Mouse (Mus musculus): ENCODE measurements around the gene Hoxb3. TPM values are rescaled to one million over a fixed set of nuclear protein-coding genes. Genes with fewer than 3 reads are reported as not detected.

Gene Hoxb3
- total RNA-seq, 1 experiment from 2014 or later, result 40.1 TPM

DNA sequence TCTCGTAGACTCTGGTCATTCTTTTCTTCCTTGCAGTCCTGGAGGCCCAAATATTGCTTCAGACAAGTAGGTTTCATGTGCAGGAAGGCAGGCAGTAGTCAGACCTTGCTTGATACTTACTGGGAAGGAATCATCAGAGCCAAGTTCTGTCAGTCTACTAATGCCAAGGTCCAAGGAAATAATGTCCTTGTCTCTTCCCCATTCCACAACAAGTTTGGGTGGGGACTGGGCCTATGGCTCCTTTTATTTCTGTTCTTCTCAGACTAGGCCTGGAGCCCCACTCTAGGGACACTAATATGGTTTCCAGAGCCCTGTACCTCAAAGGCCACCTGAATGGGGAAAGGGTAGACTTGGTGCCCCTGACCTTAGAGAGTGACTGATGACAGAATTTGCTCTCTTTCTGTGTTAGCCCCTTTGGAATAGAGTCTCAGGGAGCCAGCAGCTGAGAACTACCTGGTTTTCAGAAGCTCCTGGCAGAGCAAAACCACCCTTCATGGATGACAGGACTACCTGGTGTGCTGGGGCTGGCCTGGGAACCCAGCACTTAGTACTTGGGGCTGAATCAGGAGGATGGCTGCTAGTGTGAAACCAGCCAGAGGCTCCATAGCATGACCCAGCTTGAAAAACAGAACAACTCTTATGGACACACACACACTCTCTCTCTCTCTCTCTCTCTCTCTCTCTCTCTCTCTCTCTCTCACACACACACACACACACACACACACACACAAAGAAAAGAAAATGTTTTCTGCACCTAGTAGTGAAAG lies 34.5 kb upstream of the Hoxb3 start:
- no peak for DNase-seq

- DNase-seq, result no peak
Measured at GRCm38 (mm10) chr11:96289293-96289692, 33.8 kb upstream of the Hoxb3 start.

DNA sequence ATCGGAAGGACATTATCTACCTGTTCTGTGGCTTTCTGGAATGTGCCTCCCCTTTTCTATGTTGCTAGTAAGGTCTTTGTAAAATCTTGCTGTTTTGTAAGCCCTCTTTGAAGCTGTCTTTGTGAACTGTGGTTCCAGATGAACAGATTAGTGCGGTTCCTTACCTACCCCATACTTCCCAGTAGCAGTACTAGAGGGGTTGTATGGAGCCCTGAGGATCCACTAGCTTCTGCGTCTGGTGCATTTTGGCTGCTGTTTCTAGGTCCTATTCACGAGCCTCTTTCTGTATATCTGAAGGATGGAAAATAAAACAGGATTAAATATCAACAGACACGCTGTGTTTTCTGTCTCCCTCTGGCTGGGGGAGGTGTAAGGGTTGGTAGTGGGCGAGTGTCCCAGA lies 33.3 kb upstream of the Hoxb3 start:
- DNase-seq, result no peak

DNA sequence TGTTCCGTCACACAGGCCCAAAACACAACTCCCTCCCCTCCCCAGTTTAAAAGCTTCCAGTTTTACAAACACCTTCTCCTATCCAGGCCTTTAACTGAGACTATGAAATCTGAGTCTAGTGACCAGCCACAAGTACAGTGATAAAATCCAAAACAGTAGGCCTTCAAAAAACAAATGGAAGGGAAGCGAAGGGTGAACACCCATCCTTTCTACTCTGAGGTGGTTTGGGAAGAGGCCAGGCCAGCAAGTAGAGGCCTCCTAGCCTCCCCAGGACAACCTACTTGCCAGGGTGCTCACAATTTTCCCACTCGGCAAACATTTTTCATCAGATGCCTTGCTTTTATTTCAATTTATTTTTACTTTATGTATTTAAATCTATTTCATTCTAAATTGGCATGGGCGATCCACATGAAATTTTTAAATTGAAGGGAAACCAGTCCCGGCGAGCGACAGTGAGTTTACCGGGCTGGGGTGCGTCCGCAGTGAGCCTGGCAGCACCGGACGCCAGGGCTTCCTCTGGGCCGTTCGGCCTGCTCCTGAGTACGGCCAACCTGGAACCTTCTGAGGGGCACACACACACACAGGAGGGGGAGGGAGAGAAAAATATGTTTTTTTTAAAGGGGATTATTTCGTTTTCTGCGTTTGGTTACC lies 32.3 kb upstream of the Hoxb3 start:
- DNase-seq, result no peak

DNA sequence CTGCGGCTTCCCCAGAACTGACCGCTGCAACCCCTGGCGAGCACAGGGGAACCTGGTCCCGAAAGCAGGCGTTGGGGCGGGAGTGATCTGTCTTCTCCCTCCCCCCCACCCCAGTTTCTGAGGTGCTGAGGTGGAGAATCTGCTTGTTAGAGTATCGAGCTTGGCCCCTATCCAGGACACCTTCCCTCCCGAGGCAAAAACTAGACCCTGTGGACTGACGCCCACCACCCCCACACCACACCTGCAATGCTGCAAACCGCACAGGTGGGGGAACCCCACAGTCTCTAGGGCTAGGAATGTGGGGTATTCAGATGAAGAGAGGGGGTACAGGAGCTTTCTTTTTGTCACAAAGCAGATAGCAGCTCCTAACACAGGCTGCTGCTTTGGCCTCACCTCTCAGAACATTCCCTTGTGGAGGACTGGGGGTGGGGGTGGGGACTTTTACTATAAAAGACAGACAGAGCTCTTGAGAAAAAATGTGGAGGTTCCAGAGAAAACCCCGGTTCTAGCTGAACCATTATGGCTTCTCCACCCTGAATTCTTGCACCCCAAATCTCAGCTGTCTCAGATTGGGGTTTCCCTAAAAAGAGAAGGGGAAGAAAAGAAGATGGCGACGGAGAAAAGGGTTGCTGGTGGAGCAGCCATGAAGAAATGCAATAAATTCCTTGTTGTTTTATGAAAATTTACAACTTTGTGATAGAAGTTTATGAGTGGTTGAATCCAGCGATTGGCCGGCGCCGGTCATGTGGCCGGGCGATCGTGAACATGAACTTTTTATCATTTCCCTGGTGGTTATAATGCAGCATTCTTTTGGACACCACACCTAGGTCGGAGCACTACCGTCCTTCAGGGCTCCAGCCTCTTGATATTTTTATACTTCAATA lies 31.2 kb upstream of the Hoxb3 start, which contains the start of gene Hoxb6:
Gene Hoxb6, plus strand, starts transcription at position 796 of the 884 bp plus-strand sequence.
- peak; percentile 80 for DNase-seq

GRCm38 (mm10) chr11:96292565-96293301 lies 30.4 kb upstream of the Hoxb3 start:
- no peak for DNase-seq

- no peak for DNase-seq
Measured at GRCm38 (mm10) chr11:96293302-96293921, 29.7 kb upstream of the Hoxb3 start.

GRCm38 (mm10) chr11:96294245-96295091 lies 28.7 kb upstream of the Hoxb3 start:
- DNase-seq, result peak; percentile 84

DNA sequence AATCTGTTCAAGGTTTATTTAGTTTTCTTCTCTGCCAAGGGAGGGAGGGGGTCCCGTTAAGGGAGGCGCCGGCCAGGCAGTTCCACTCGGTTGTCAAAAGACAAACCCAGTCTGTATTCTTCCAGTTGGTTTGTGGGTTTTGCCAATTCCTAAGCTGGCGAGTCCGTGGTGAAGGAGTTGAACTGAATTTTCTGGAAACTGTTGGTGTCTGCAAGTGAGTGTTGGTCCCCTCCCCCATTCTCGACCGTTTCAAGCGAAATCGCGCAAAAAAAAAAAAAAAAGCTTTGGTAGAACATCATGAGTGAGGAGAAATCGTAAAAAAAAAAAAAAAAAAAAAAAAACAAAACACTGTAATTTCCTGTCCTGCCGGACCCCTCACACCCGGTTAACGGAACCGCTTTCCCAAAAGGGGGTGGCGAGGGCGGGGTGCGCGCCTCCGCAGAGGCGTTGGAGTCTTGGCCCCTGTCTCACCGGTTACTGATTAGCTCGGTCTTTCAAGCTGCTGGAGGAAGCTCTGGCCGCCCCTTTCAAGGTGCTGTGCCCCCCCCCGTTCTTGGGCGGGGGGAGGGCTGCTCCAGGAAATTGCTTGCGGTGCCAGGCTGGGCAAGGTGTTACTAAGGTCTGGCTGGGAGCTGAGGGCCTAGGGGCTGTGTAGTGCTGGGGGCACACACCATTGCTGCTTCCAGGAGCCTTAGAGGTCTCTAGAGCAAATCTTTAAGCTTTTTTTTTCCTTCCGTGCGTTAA lies 27.9 kb upstream of the Hoxb3 start:
- peak; percentile 44 for DNase-seq

DNA sequence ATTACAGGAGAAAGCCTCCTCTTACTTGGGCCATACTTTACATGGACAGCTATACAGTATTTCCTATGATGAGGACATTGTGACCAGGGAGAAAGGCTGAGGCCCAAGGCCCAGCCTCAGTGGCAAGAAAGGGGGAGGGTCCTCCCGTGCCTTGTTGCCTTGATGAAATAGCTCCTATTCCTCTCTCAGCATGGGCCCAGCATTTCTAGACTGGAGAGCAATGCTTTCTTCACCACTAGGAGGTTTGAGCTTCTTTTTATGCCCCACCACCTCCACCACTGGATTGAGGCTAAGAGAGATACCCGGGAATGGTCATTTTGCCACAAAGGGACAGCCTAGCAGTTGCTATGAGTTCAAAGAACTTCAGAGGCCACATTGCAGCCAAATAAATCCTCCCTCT lies 26.1 kb upstream of the Hoxb3 start:
- no peak for DNase-seq

- DNase-seq, result no peak
Measured at GRCm38 (mm10) chr11:96297428-96297827, 25.7 kb upstream of the Hoxb3 start.

- DNase-seq, result peak; percentile 14
Measured at GRCm38 (mm10) chr11:96297968-96298635, 25.0 kb upstream of the Hoxb3 start.

DNA sequence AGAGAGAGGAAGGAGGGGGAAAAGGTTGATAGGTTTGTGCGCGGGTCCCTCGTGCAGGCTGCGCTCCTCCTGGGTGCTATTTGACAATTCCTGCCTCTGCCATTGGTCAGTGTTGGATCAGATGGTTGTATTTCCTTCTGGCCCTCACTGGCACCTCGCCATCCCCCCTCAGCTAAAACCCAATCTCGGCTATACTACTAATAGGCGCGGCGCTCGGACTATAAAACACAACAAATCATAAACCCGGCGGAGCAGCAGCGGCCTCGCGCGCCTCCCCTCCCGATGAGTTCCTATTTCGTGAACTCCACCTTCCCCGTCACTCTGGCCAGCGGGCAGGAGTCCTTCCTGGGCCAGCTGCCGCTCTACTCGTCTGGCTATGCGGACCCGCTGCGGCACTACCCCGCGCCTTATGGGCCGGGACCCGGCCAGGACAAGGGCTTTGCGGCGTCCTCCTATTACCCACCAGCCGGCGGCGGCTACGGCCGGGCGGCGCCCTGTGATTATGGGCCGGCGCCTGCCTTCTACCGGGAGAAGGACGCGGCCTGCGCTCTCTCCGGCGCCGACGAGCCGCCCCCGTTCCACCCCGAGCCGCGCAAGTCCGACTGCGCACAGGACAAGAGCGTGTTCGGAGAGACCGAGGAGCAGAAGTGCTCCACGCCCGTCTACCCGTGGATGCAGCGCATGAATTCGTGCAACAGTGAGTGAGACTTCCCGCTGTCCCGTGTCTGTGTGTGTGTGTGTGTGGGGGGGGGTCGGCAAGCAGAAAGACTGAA lies 24.0 kb upstream of the Hoxb3 start:
- peak; percentile 87 for DNase-seq

DNA sequence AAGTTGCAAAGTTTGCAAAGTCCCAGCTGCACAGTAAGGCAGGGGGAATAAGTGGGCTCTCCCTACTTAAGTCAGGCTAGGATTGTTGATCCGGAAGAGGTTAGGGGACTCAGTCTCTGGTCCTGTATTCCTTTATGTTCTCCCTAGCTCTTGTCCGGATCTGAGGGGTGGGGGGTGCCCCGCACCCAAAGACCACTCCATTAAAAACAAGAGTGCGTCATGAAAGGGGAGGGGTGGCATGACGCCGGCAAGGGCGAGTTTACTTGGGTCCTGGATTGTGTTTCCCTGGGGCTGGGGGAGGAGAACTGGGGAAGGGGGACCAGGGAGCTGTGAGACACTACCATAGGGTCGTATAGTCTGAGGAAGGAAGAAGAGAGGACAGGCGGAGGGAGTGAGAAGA lies 23.3 kb upstream of the Hoxb3 start:
- no peak for DNase-seq

GRCm38 (mm10) chr11:96300354-96301063 lies 22.6 kb upstream of the Hoxb3 start:
- no peak for DNase-seq

DNA sequence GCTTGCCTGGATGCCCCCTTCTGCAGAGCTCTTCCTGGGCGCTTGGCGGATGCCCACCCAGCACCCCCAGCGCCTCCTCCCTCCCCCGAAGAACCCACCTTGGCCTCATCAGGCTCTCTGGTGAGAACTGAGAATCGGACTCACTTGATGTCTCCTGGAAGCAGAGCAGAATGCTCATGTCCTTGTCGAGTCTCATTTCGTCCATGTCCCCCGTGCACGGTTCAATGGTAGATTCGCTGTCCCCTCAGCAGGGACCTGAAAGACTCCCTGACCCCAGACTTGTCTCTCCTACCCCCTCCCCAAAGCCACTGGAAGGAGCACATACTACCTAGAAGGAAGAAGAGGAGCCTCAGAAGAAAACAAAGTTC lies 22.1 kb upstream of the Hoxb3 start:
- DNase-seq, result no peak

DNA sequence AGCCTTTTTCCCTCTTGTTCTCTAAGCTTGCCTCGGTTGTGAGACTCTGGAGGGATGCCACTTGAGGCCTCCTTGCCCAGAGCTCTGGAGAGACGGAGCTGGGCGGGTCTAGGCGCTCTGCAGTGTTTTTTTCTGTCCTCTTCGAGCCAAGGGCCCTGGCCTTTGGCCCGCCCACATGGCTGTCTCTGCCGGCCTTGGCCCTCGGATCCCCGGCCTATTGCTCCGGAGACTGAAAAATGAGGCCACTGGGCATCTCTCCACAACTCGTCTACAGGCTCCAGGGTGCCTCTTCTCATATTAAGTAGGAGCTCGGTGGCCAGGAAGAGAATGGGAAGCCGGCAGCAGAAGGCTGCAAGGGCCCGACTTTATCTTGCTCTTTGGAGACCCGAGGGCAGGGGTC lies 21.3 kb upstream of the Hoxb3 start:
- DNase-seq, result peak; percentile 83

Data from adrenal gland, postnatal 25 days (tissue).